Mouse (Mus musculus): ENCODE measurements around the gene RPS10-NUDT3. TPM values are rescaled to one million over a fixed set of nuclear protein-coding genes. Genes with fewer than 3 reads are reported as not detected.

RPS10-NUDT3 gene
- polyA plus RNA-seq, 1 experiment from 2014 or later: not detected

GRCm38 (mm10) chr17:27545991-27546390 is 89.0 kb downstream of the RPS10-NUDT3 start:
- Histone ChIP-seq H3K9me3 (replicated peaks; ENCODE audit: control insufficient read depth, low read length) (no peaks in the 10 kb centered on the region), H3K4me2 (ENCODE audit: low read depth, low read length) (no peak overlapping the region), H3K36me3 (ENCODE audit: control insufficient read depth, insufficient read depth) (no peaks in the 10 kb centered on the region), H3K27me3 (ENCODE audit: control insufficient read depth, insufficient read depth, low read length) (no peaks in the 10 kb centered on the region), H3K27ac (ENCODE audit: low read length) (no peak overlapping the region), H3K4me1 (ENCODE audit: control insufficient read depth, insufficient read depth, low read length) (peaks cover 7% of the 10 kb centered on the region), H3K9ac (ENCODE audit: low read length) (no peak overlapping the region), H3K4me3 (ENCODE audit: low read length) (no peak overlapping the region)
- ATAC-seq (replicated peaks; ENCODE audit: extremely low read depth, insufficient read depth, low FRiP score): no peak
- WGBS: 47% methylated on average over 12 of the region's 12 CpGs

GRCm38 (mm10) chr17:27544551-27544950 is 90.5 kb downstream of the RPS10-NUDT3 start:
- Histone ChIP-seq H3K27me3 (ENCODE audit: control insufficient read depth, insufficient read depth, low read length) (no peaks in the 10 kb centered on the region), H3K36me3 (ENCODE audit: control insufficient read depth, insufficient read depth) (no peaks in the 10 kb centered on the region), H3K27ac (ENCODE audit: low read length) (no peak overlapping the region), H3K4me3 (ENCODE audit: low read length) (no peak overlapping the region), H3K9ac (ENCODE audit: low read length) (no peak overlapping the region), H3K9me3 (replicated peaks; ENCODE audit: control insufficient read depth, low read length) (no peaks in the 10 kb centered on the region), H3K4me1 (ENCODE audit: control insufficient read depth, insufficient read depth, low read length) (peaks cover 7% of the 10 kb centered on the region), H3K4me2 (ENCODE audit: low read depth, low read length) (no peak overlapping the region)
- WGBS: 75% methylated on average over 11 of the region's 11 CpGs
- no peak for ATAC-seq (replicated peaks; ENCODE audit: extremely low read depth, insufficient read depth, low FRiP score)

GRCm38 (mm10) chr17:27541984-27542383 is 93.0 kb downstream of the RPS10-NUDT3 start:
- no peak overlapping the region for H3K27ac ChIP-seq (ENCODE audit: low read length)
- no peak overlapping the region for H3K4me2 ChIP-seq (ENCODE audit: low read depth, low read length)
- H3K36me3 ChIP-seq (ENCODE audit: control insufficient read depth, insufficient read depth): no peaks in the 10 kb centered on the region
- no peaks in the 10 kb centered on the region for H3K27me3 ChIP-seq (ENCODE audit: control insufficient read depth, insufficient read depth, low read length)
- no peaks in the 10 kb centered on the region for H3K9me3 ChIP-seq (replicated peaks; ENCODE audit: control insufficient read depth, low read length)
- H3K4me3 ChIP-seq (ENCODE audit: low read length): no peak overlapping the region
- no peak for ATAC-seq (replicated peaks; ENCODE audit: extremely low read depth, insufficient read depth, low FRiP score)
- H3K4me1 ChIP-seq (ENCODE audit: control insufficient read depth, insufficient read depth, low read length): no peaks in the 10 kb centered on the region
- H3K9ac ChIP-seq (ENCODE audit: low read length): no peak overlapping the region
- WGBS: 70% methylated on average over 3 of the region's 3 CpGs

GRCm38 (mm10) chr17:27541261-27541660 is 93.8 kb downstream of the RPS10-NUDT3 start:
- Histone ChIP-seq H3K4me3 (ENCODE audit: low read length) (no peak overlapping the region), H3K27me3 (ENCODE audit: control insufficient read depth, insufficient read depth, low read length) (no peaks in the 10 kb centered on the region), H3K4me1 (ENCODE audit: control insufficient read depth, insufficient read depth, low read length) (no peaks in the 10 kb centered on the region), H3K4me2 (ENCODE audit: low read depth, low read length) (no peak overlapping the region), H3K27ac (ENCODE audit: low read length) (no peak overlapping the region), H3K9me3 (replicated peaks; ENCODE audit: control insufficient read depth, low read length) (no peaks in the 10 kb centered on the region), H3K36me3 (ENCODE audit: control insufficient read depth, insufficient read depth) (no peaks in the 10 kb centered on the region), H3K9ac (ENCODE audit: low read length) (no peak overlapping the region)
- WGBS: 70% methylated on average over 2 of the region's 2 CpGs
- no peak for ATAC-seq (replicated peaks; ENCODE audit: extremely low read depth, insufficient read depth, low FRiP score)

DNA sequence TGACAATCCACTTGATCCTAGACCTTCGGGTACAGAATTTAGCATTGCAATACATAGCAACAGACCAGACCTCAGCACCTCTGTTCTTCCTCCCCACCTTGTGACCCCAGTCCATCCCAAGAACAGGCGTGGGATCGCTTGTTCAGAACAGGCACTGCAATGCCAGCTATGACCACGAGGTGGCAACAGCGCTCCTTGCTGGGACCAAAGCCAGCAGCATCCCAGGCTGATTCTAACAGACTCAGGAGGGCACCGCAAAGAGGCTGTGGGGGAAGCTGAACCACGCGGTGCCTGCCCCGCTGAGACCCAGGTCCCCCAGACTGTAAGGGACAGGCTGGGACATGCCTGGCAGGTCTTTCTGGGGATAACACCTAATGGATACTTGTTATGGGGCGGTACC is 100.3 kb downstream of the RPS10-NUDT3 start:
- no peak overlapping the region for H3K9ac ChIP-seq (ENCODE audit: low read length)

DNA sequence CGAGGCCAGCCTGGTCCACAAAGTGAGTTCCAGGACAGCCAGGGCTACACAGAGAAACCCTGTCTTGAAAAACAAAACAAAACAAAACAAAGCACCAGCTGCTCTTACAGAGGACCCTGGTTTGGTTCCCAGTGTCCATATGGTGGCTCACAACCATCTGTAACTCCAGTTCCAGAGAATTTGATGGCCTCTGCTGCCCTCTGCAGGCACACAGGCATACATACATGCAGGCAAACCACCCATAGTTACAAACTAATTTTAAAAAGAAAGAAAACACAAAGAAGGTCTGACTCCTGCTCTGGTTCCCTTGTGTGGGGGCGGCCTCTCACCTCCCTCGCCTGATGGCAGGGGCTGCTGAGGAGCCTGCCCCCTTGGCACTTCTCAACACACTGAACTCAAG is 101.7 kb downstream of the RPS10-NUDT3 start:
- Histone ChIP-seq H3K4me2 (ENCODE audit: low read depth, low read length) (no peak overlapping the region), H3K4me3 (ENCODE audit: low read length) (no peak overlapping the region), H3K4me1 (ENCODE audit: control insufficient read depth, insufficient read depth, low read length) (no peaks in the 10 kb centered on the region), H3K9me3 (replicated peaks; ENCODE audit: control insufficient read depth, low read length) (0 out of 2 replicates have a peak, but pooled peaks cover 2% of the 10 kb centered on the region), H3K27me3 (ENCODE audit: control insufficient read depth, insufficient read depth, low read length) (no peaks in the 10 kb centered on the region), H3K36me3 (ENCODE audit: control insufficient read depth, insufficient read depth) (no peaks in the 10 kb centered on the region), H3K9ac (ENCODE audit: low read length) (no peak overlapping the region), H3K27ac (ENCODE audit: low read length) (no peak overlapping the region)
- no peak for ATAC-seq (replicated peaks; ENCODE audit: extremely low read depth, insufficient read depth, low FRiP score)
- 88% methylated on average over 3 of the region's 3 CpGs for WGBS

More for the DNA sequence above, 100.3 kb downstream of the RPS10-NUDT3 start:
- Histone ChIP-seq H3K27me3 (ENCODE audit: control insufficient read depth, insufficient read depth, low read length) (no peaks in the 10 kb centered on the region), H3K36me3 (ENCODE audit: control insufficient read depth, insufficient read depth) (no peaks in the 10 kb centered on the region), H3K9me3 (replicated peaks; ENCODE audit: control insufficient read depth, low read length) (0 out of 2 replicates have a peak, but pooled peaks cover 2% of the 10 kb centered on the region), H3K4me3 (ENCODE audit: low read length) (no peak overlapping the region), H3K4me2 (ENCODE audit: low read depth, low read length) (no peak overlapping the region), H3K27ac (ENCODE audit: low read length) (no peak overlapping the region), H3K4me1 (ENCODE audit: control insufficient read depth, insufficient read depth, low read length) (no peaks in the 10 kb centered on the region)
- WGBS: 4% methylated on average over 10 of the region's 10 CpGs
- peak; percentile 72 for ATAC-seq (replicated peaks; ENCODE audit: extremely low read depth, insufficient read depth, low FRiP score)

DNA sequence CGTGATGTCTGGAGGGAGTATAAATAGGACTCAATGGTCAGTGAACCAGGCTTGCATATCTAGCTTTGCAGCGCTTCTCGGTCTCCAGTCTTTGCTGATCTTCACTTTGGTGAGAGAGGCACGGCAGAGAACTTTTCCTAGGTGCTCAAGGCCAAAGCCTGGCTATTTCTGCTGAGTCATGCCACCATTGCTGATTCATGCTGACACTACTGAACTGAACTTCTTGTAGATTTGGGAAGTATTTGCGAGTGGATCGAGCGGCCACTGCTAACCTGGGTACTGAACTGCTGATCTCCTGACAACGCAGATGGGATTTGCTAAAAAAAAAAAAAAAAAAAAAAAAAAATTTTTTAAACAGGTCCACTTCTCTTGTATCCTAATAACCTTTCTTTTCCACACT is 102.9 kb downstream of the RPS10-NUDT3 start:
- no peaks in the 10 kb centered on the region for H3K27me3 ChIP-seq (ENCODE audit: control insufficient read depth, insufficient read depth, low read length)
- no peaks in the 10 kb centered on the region for H3K36me3 ChIP-seq (ENCODE audit: control insufficient read depth, insufficient read depth)
- H3K4me1 ChIP-seq (ENCODE audit: control insufficient read depth, insufficient read depth, low read length): no peaks in the 10 kb centered on the region
- H3K9ac ChIP-seq (ENCODE audit: low read length): no peak overlapping the region
- no peak overlapping the region for H3K4me3 ChIP-seq (ENCODE audit: low read length)
- WGBS: 82% methylated on average over 8 of the region's 8 CpGs
- ATAC-seq (replicated peaks; ENCODE audit: extremely low read depth, insufficient read depth, low FRiP score): no peak
- H3K9me3 ChIP-seq (replicated peaks; ENCODE audit: control insufficient read depth, low read length): 0 out of 2 replicates have a peak, but pooled peaks cover 2% of the 10 kb centered on the region
- no peak overlapping the region for H3K4me2 ChIP-seq (ENCODE audit: low read depth, low read length)
- H3K27ac ChIP-seq (ENCODE audit: low read length): no peak overlapping the region

Other genes with a start within 250 kb of the RPS10-NUDT3 start
- 0.25 and 0.30 TPM in 2 replicates for gene Grm4, start 113.8 kb downstream of the RPS10-NUDT3 start, polyA plus RNA-seq (2015; fragmentation: Nextera tagmentation; extraction: Ambion mirVana)
- gene Hmga1, start 78.7 kb downstream of the RPS10-NUDT3 start, polyA plus RNA-seq (2015; fragmentation: Nextera tagmentation; extraction: Ambion mirVana): 135 and 186 TPM in 2 replicates
- gene AI413582, start 69.5 kb downstream of the RPS10-NUDT3 start, polyA plus RNA-seq (2015; fragmentation: Nextera tagmentation; extraction: Ambion mirVana): 22.2 and 22.6 TPM in 2 replicates
- gene Nudt3, start 11.7 kb downstream of the RPS10-NUDT3 start, polyA plus RNA-seq (2015; fragmentation: Nextera tagmentation; extraction: Ambion mirVana): 162 and 176 TPM in 2 replicates
- 511 and 514 TPM in 2 replicates for gene Rps10, start 1.4 kb upstream of the RPS10-NUDT3 start, polyA plus RNA-seq (2015; fragmentation: Nextera tagmentation; extraction: Ambion mirVana)
- gene Pacsin1, start 20.3 kb upstream of the RPS10-NUDT3 start, polyA plus RNA-seq (2015; fragmentation: Nextera tagmentation; extraction: Ambion mirVana): 0.55 and 0.76 TPM in 2 replicates
- gene Spdef, start 93.7 kb upstream of the RPS10-NUDT3 start, polyA plus RNA-seq (2015; fragmentation: Nextera tagmentation; extraction: Ambion mirVana): 0.39 and 0.61 TPM in 2 replicates
- gene D17Wsu92e, start 185.4 kb upstream of the RPS10-NUDT3 start, polyA plus RNA-seq (2015; fragmentation: Nextera tagmentation; extraction: Ambion mirVana): 15.4 and 16.0 TPM in 2 replicates
- gene Snrpc, start 202.9 kb upstream of the RPS10-NUDT3 start, polyA plus RNA-seq (2015; fragmentation: Nextera tagmentation; extraction: Ambion mirVana): 186 and 189 TPM in 2 replicates
- 2.4 and 3.0 TPM in 2 replicates for gene Uhrf1bp1, start 221.2 kb upstream of the RPS10-NUDT3 start, polyA plus RNA-seq (2015; fragmentation: Nextera tagmentation; extraction: Ambion mirVana)